Mouse (Mus musculus): ENCODE measurements around the gene Snhg11.

GRCm38 (mm10) chr2:158354348-158355114 lies 20.9 kb upstream of the Snhg11 start:
- 0 out of 2 replicates have a peak, but pooled peaks have one; percentile 19 for TF ChIP-seq CTCF (IDR thresholded peaks at IDR 0.05)
- no peak for TF ChIP-seq EP300 (IDR thresholded peaks at IDR 0.05)

Measured in lung, postnatal 0 days (tissue).